Mouse (Mus musculus) midbrain, embryonic 15.5 days (tissue): Measurements from ENCODE around the gene Akr1e1. TPM values are rescaled to one million over a fixed set of nuclear protein-coding genes. Genes with fewer than 3 reads are reported as not detected.

ENCODE experiments used
- ATAC-seq: fragments of 200-750 bp; cut with Nextera tagmentation; replicated peaks from 2 replicates; pipeline ENCODE4 v1.8.0; 2017; ENCODE audit warnings: moderate TSS enrichment
- H3K27ac ChIP-seq: fragments of 300-500 bp; sonication (generic); 2 replicates; pipeline ENCODE4 v1.5.1; 2015; ENCODE audit warnings: mild to moderate bottlenecking, inconsistent platforms
- H3K27me3 ChIP-seq: fragments of 300-500 bp; sonication (generic); replicated peaks from 2 replicates; pipeline ENCODE4 v1.6.1; 2015; ENCODE audit warnings: inconsistent platforms
- H3K36me3 ChIP-seq: fragments of 300-500 bp; sonication (generic); replicated peaks from 2 replicates; pipeline ENCODE4 v1.6.1; 2015; ENCODE audit warnings: inconsistent platforms
- H3K4me1 ChIP-seq: fragments of 300-500 bp; sonication (generic); 2 replicates; pipeline ENCODE4 v1.6.1; 2015; ENCODE audit warnings: inconsistent platforms
- H3K4me2 ChIP-seq: fragments of 300-500 bp; sonication (generic); 2 replicates; pipeline ENCODE4 v1.6.1; 2015; ENCODE audit warnings: inconsistent platforms, mild to moderate bottlenecking, moderate library complexity
- H3K4me3 ChIP-seq: fragments of 300-500 bp; sonication (generic); 2 replicates; pipeline ENCODE4 v1.5.1; 2015; ENCODE audit warnings: mild to moderate bottlenecking, inconsistent platforms
- H3K9ac ChIP-seq: fragments of 300-500 bp; sonication (generic); 2 replicates; pipeline ENCODE4 v1.6.1; 2015; ENCODE audit warnings: mild to moderate bottlenecking, inconsistent platforms
- H3K9me3 ChIP-seq: fragments of 300-500 bp; sonication (generic); 2 replicates; pipeline ENCODE4 v1.6.1; 2016; ENCODE audit warnings: inconsistent platforms
- WGBS: fragments of 180-500 bp; shearing (Covaris S2); methylation state at CpG from one replicate; pipeline ENCODE4 v1.1.7; 2015; ENCODE audit warnings: mixed read lengths; 5-methylcytosine and 5-hydroxymethylcytosine counted together
- polyA plus RNA-seq: library from polyadenylated mRNA; unstranded; fragments of >200 nt; fragmentation: Nextera tagmentation; extraction: Ambion mirVana; gene quantifications from 2 replicates; pipeline ENCODE4 v1.2.1, GENCODE M21; 2015

The Akr1e1 gene
- polyA plus RNA-seq, 1 experiment from 2014 or later: 40.1 TPM

DNA sequence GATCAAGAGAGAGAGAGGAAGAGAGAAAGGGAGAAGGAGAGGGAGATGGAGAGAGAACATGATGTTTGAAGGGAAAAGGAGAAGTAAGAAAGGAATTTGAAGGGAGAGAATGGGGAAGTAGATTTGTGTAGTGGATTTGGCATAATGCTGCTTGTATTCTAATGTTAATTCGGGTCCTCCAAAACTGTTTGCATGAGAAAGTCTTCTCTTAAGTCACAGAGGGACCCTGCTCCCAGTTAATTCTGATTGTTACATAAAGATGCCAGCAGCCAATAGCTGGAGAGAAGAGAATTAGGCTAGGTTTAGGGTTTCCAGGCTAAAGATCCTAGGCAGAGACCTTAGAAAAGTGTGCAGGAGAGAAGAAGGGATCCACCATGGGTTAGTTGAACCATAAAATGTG is 49.8 kb downstream of the Akr1e1 start:
- Histone ChIP-seq H3K4me2 (no peak overlapping the region), H3K9ac (no peak overlapping the region), H3K9me3 (no peaks in the 10 kb centered on the region), H3K27me3 (no peaks in the 10 kb centered on the region), H3K27ac (no peak overlapping the region), H3K4me3 (no peak overlapping the region), H3K4me1 (no peaks in the 10 kb centered on the region), H3K36me3 (no peaks in the 10 kb centered on the region)
- ATAC-seq: no peak
- WGBS: 58% methylated on average over 1 of the region's 1 CpGs

Other genes with a start within 250 kb of the Akr1e1 start
- not detected in 2 replicates for gene Akr1c6, start 174.9 kb downstream of the Akr1e1 start, polyA plus RNA-seq
- not detected in 2 replicates for gene Akr1c20, start 85.8 kb downstream of the Akr1e1 start, polyA plus RNA-seq
- not detected in 2 replicates for gene Akr1c21, start 35.1 kb downstream of the Akr1e1 start, polyA plus RNA-seq